Mouse (Mus musculus): Measurements from ENCODE around the gene Lgals2. TPM values are rescaled to one million over a fixed set of nuclear protein-coding genes. Genes with fewer than 3 reads are reported as not detected.

Gene Lgals2
- total and polyA plus RNA-seq, 3 experiments, result not detected

GRCm38 (mm10) chr15:78846352-78846751, 9.0 kb downstream of the Lgals2 start:
- H3K4me1 ChIP-seq (ENCODE audit: insufficient read depth, low read depth, low read length), result peaks cover 16% of the 10 kb centered on the region
- no peak for TF ChIP-seq TAL1 (conservative IDR thresholded peaks at IDR 0.05; ENCODE audit: low read depth, low read length)
- TF ChIP-seq GATA1 (IDR thresholded peaks at IDR 0.05; ENCODE audit: borderline replicate concordance, low read length), result no peak
- TF ChIP-seq CTCF (IDR thresholded peaks at IDR 0.05; ENCODE audit: low read depth, low read length), result no peak
- no peak for TF ChIP-seq GATA2 (IDR thresholded peaks at IDR 0.05; ENCODE audit: borderline replicate concordance, low read depth, low read length)
- no peak for TF ChIP-seq POLR2AphosphoS5 (IDR thresholded peaks at IDR 0.05; ENCODE audit: insufficient replicate concordance, low read depth, low read length)
- ATAC-seq (ENCODE audit: extremely low read depth, insufficient number of reproducible peaks, low FRiP score, poor library complexity, severe bottlenecking), result no peak
- 0 out of 2 replicates have a peak, but pooled peaks cover 2% of the 10 kb centered on the region for H3K9me3 ChIP-seq (replicated peaks)
- no peak overlapping the region for H3K4me3 ChIP-seq (ENCODE audit: low read depth, low read length)
- peaks cover 66% of the 10 kb centered on the region for H3K27me3 ChIP-seq (ENCODE audit: insufficient read depth, low read length)
- no peak for DNase-seq (ENCODE audit: low spot score)
- H3K36me3 ChIP-seq (replicated peaks), result no peaks in the 10 kb centered on the region

GRCm38 (mm10) chr15:78845867-78846266, 9.5 kb downstream of the Lgals2 start:
- Histone ChIP-seq H3K4me1 (ENCODE audit: insufficient read depth, low read depth, low read length) (peaks cover 11% of the 10 kb centered on the region), H3K27me3 (ENCODE audit: insufficient read depth, low read length) (peaks cover 63% of the 10 kb centered on the region), H3K4me3 (ENCODE audit: low read depth, low read length) (no peak overlapping the region), H3K9me3 (replicated peaks) (0 out of 2 replicates have a peak, but pooled peaks cover 2% of the 10 kb centered on the region), H3K36me3 (replicated peaks) (no peaks in the 10 kb centered on the region)
- TF ChIP-seq CTCF (IDR thresholded peaks at IDR 0.05; ENCODE audit: low read depth, low read length), result no peak
- TF ChIP-seq POLR2AphosphoS5 (IDR thresholded peaks at IDR 0.05; ENCODE audit: insufficient replicate concordance, low read depth, low read length), result no peak
- TF ChIP-seq GATA1 (IDR thresholded peaks at IDR 0.05; ENCODE audit: borderline replicate concordance, low read length), result no peak
- TF ChIP-seq GATA2 (IDR thresholded peaks at IDR 0.05; ENCODE audit: borderline replicate concordance, low read depth, low read length), result no peak
- no peak for TF ChIP-seq TAL1 (conservative IDR thresholded peaks at IDR 0.05; ENCODE audit: low read depth, low read length)
- no peak for ATAC-seq (ENCODE audit: extremely low read depth, insufficient number of reproducible peaks, low FRiP score, poor library complexity, severe bottlenecking)
- DNase-seq (ENCODE audit: low spot score), result no peak

- Histone ChIP-seq H3K9me3 (replicated peaks) (0 out of 2 replicates have a peak, but pooled peaks cover 2% of the 10 kb centered on the region), H3K4me3 (ENCODE audit: low read depth, low read length) (no peak overlapping the region), H3K27me3 (ENCODE audit: insufficient read depth, low read length) (peaks cover 62% of the 10 kb centered on the region), H3K36me3 (replicated peaks) (no peaks in the 10 kb centered on the region), H3K4me1 (ENCODE audit: insufficient read depth, low read depth, low read length) (peaks cover 10% of the 10 kb centered on the region)
- DNase-seq (ENCODE audit: low spot score) (no peak), ATAC-seq (ENCODE audit: extremely low read depth, insufficient number of reproducible peaks, low FRiP score, poor library complexity, severe bottlenecking) (no peak)
- TF ChIP-seq GATA1 (IDR thresholded peaks at IDR 0.05; ENCODE audit: borderline replicate concordance, low read length) (no peak), CTCF (IDR thresholded peaks at IDR 0.05; ENCODE audit: low read depth, low read length) (no peak), TAL1 (conservative IDR thresholded peaks at IDR 0.05; ENCODE audit: low read depth, low read length) (no peak)
These were observed 10.0 kb downstream of the Lgals2 start for GRCm38 (mm10) chr15:78845321-78845720.

DNA sequence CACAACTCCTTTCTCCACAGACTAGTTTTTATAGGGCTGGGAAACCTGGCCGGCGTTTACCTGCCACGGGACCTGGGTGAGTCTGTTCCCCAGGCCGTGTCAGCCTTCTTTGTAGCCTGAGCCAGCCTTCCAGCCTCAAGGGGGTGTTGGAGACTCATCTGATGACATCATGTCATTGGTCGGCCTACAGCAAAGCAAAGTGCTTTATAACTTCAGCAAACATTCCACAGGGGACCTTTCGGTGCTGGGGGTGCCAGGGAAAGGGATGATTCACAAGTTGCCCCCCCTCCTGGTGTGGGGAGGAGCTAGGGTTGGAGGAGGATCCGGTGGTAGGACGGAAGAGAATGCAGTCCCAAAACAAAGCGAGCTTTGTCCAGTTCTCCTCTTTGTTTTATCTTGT, 10.5 kb downstream of the Lgals2 start:
- DNase-seq (ENCODE audit: low spot score) (no peak), ATAC-seq (ENCODE audit: extremely low read depth, insufficient number of reproducible peaks, low FRiP score, poor library complexity, severe bottlenecking) (no peak)
- no peaks in the 10 kb centered on the region for H3K36me3 ChIP-seq (replicated peaks)
- peaks cover 10% of the 10 kb centered on the region for H3K4me1 ChIP-seq (ENCODE audit: insufficient read depth, low read depth, low read length)
- TF ChIP-seq POLR2AphosphoS5 (IDR thresholded peaks at IDR 0.05; ENCODE audit: insufficient replicate concordance, low read depth, low read length) (no peak), GATA1 (IDR thresholded peaks at IDR 0.05; ENCODE audit: borderline replicate concordance, low read length) (no peak), GATA2 (IDR thresholded peaks at IDR 0.05; ENCODE audit: borderline replicate concordance, low read depth, low read length) (no peak), CTCF (IDR thresholded peaks at IDR 0.05; ENCODE audit: low read depth, low read length) (no peak), TAL1 (conservative IDR thresholded peaks at IDR 0.05; ENCODE audit: low read depth, low read length) (no peak)
- H3K4me3 ChIP-seq (ENCODE audit: low read depth, low read length), result no peak overlapping the region
- 0 out of 2 replicates have a peak, but pooled peaks cover 2% of the 10 kb centered on the region for H3K9me3 ChIP-seq (replicated peaks)
- peaks cover 58% of the 10 kb centered on the region for H3K27me3 ChIP-seq (ENCODE audit: insufficient read depth, low read length)

GRCm38 (mm10) chr15:78843581-78844469, 11.5 kb downstream of the Lgals2 start:
- no peak for ATAC-seq (ENCODE audit: extremely low read depth, insufficient number of reproducible peaks, low FRiP score, poor library complexity, severe bottlenecking)
- peaks cover 54% of the 10 kb centered on the region for H3K27me3 ChIP-seq (ENCODE audit: insufficient read depth, low read length)
- H3K9me3 ChIP-seq (replicated peaks), result 0 out of 2 replicates have a peak, but pooled peaks cover 2% of the 10 kb centered on the region
- TF ChIP-seq CTCF (IDR thresholded peaks at IDR 0.05; ENCODE audit: low read depth, low read length) (no peak), TAL1 (conservative IDR thresholded peaks at IDR 0.05; ENCODE audit: low read depth, low read length) (no peak), GATA1 (IDR thresholded peaks at IDR 0.05; ENCODE audit: borderline replicate concordance, low read length) (no peak), GATA2 (IDR thresholded peaks at IDR 0.05; ENCODE audit: borderline replicate concordance, low read depth, low read length) (no peak), POLR2AphosphoS5 (IDR thresholded peaks at IDR 0.05; ENCODE audit: insufficient replicate concordance, low read depth, low read length) (no peak)
- no peak overlapping the region for H3K4me3 ChIP-seq (ENCODE audit: low read depth, low read length)
- no peak for DNase-seq (ENCODE audit: low spot score)
- H3K4me1 ChIP-seq (ENCODE audit: insufficient read depth, low read depth, low read length), result peaks cover 10% of the 10 kb centered on the region
- H3K36me3 ChIP-seq (replicated peaks), result no peaks in the 10 kb centered on the region

DNA sequence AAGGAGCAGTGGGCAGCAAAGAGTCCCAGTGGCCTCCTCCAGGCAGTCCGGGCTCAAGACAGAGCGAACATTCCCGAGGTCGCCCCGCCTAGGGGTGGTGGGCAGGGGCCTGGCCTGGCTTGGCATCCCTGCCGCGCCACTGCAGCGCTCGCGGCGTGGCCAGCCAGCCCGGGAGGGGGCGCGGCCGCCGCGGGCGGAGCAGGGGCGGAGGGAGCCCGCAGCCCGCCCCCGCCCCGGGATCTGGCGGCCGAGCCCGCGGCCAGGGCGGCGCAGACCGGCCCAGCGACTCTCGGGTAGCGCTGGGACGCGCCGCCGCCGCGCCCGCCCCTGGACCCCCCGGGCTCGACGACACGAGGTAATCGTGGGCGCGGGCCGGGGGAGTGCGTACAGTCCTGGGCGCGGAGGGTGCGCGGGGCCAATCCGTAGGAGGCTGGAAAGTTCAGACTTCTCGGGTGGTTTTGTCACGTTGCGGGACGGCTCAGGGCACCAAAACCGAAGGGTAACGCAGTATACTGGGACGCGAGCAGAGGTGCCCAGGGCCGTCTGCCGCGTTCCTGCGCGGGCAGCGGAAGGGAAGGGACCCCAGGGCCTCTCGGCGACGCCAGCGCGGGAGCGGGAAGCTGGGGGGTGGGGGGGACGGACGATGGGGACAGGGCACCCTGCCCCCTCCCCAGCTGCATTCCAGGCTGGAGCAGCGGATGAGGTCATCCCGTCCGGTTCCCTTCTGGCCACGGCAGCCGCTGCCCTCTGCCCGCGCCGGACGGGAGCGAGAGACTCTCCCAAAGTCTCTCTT, 12.8 kb downstream of the Lgals2 start, which contains the start of gene Cdc42ep1:
Cdc42ep1 (plus strand) TSS at position 254 of the 793 bp plus-strand sequence.
- no peak for ATAC-seq (ENCODE audit: extremely low read depth, insufficient number of reproducible peaks, low FRiP score, poor library complexity, severe bottlenecking)
- TF ChIP-seq GATA1 (IDR thresholded peaks at IDR 0.05; ENCODE audit: borderline replicate concordance, low read length) (no peak), CTCF (IDR thresholded peaks at IDR 0.05; ENCODE audit: low read depth, low read length) (no peak), TAL1 (conservative IDR thresholded peaks at IDR 0.05; ENCODE audit: low read depth, low read length) (no peak)
- no peaks in the 10 kb centered on the region for H3K36me3 ChIP-seq (replicated peaks)
- no peak within 1 kb of the TSS; the same call in 1 of the 2 replicates for H3K4me3 ChIP-seq (ENCODE audit: low read depth, low read length)
- 0 out of 2 replicates have a peak, but pooled peaks cover 2% of the 10 kb centered on the region for H3K9me3 ChIP-seq (replicated peaks)
- peaks cover 10% of the 10 kb centered on the region for H3K4me1 ChIP-seq (ENCODE audit: insufficient read depth, low read depth, low read length)
- DNase-seq (ENCODE audit: low spot score), result no peak
- H3K27me3 ChIP-seq (ENCODE audit: insufficient read depth, low read length), result peaks cover 52% of the 10 kb centered on the region

All from G1E (cell line).